6 mouse cellular contexts compared by ENCODE assay signal in genomic region chr3:134339093-134339695, GRCm38 (mm10).
DNase-seq lines count a peak whose midpoint lies in the region; ATAC-seq lines count a peak whose summit lies in the region.

No protein-coding gene starts in this region.

- peak; percentile 21 for DNase-seq in 3T3-L1 (ENCODE audit: low read depth, low spot score)
- DNase-seq in ES-CJ7 (ENCODE audit: low read depth, low spot score): peak; percentile 5
- peak; percentile 41 for DNase-seq in R1 (ENCODE audit: low read depth, low spot score)

- ATAC-seq in common myeloid progenitor, adult 5-6 weeks (replicated peaks; ENCODE audit: low read depth, poor library complexity, severe bottlenecking): peak; percentile 89
- peak; percentile 17 to 42; a peak in 2 of 4 replicates for ATAC-seq in hematopoietic stem cell, adult 5-6 weeks (replicated peaks in 1 of 2; ENCODE audit: insufficient read depth in 1 of 2, low FRiP score in 2 of 2, low TSS enrichment in 1 of 2, low read depth in 1 of 2, poor library complexity in 2 of 2, severe bottlenecking in 2 of 2)
- ATAC-seq in megakaryocyte, adult 5-6 weeks (ENCODE audit: poor library complexity, severe bottlenecking): peak; percentile 68

Comparison
In these comparisons a context has a peak if more than half of its experiments do, and no peak if none do; other contexts are left out.
1. Peak in every context shown above with its lines: DNase-seq and ATAC-seq.
2. ATAC-seq: peak in every context shown above with its lines; median percentile 89 in common myeloid progenitor, adult 5-6 weeks; 68 in megakaryocyte, adult 5-6 weeks; 30 in hematopoietic stem cell, adult 5-6 weeks.